Mouse (Mus musculus) CD8-positive naive resting alpha-beta T cell, adult 2 months (primary cell): ENCODE measurements at regions not wholly inside any gene's neighbourhood (a gene's known extent, or its start where the extent isn't known, plus 50 kb on each side); places are given as distances from the start of the nearest gene placed in this dataset.
"Not testable (repeated sequence)": the region's sequence is repeated elsewhere in the genome, so short reads cannot be mapped to it uniquely, and the experiment has no call there.

Experiments
- DNase-seq, 2 experiments: peaks; one replicate each; pipeline ENCODE4 v3.0.0; 2022; ENCODE audit warnings: low read depth in 2 of 2, low spot score in 2 of 2

DNA sequence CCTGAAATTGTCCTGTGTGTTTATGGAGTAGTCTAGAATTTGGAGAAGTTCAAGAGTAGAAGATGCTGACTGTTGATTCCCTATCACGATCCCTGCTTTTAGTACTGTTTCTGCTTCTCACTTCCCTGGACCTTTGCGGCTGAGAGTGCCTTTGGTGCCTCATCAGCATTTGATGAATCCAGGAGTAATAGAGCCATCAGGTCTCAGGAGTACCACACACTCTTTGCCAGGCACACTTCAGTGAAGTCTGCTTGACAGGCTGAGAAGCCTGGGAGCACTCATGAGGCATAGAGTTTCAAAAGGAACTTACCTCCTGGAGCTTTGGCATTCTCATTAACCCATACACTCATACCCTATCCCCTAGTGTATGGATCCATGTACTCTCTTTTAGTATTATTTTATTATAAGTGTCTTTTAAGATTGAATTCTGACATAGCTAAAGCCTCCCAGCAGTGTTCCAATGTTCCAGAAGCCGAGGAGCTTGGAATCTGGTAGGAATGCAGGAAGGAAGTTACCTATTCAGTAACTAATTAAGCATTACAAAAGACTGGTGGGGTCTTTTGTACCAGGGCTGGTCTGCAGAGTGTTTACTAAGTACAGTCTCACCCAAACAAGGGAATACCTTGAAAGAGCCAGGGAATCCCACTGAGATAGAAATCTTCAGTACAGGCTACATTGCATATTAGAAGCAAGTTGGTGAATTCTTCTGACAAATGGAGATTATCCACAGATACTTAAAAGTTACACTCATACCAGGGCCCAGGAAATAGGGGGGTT lies 139.7 kb downstream of the Tex13c3 start:
- not testable (repeated sequence) for DNase-seq

DNA sequence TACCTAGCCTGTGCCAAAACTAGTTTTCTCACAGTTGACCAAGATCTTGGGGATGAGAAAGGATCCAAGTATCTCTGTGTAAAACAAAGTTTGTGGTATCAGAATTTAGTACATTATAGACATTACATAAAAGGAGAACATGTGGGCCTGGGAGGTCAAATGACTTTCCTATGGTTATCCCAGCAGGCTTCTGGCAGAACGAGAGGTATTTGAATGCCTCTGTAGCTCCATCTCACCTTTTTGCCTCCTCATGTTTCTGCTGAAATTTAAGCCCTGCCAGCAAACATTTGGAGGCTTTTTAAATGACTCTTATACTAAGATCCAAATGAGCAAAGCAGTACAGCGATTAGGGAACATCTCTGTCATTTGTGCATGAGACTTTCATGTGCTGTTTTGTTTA lies 167.8 kb downstream of the Tex13c3 start:
- no peak for DNase-seq

DNA sequence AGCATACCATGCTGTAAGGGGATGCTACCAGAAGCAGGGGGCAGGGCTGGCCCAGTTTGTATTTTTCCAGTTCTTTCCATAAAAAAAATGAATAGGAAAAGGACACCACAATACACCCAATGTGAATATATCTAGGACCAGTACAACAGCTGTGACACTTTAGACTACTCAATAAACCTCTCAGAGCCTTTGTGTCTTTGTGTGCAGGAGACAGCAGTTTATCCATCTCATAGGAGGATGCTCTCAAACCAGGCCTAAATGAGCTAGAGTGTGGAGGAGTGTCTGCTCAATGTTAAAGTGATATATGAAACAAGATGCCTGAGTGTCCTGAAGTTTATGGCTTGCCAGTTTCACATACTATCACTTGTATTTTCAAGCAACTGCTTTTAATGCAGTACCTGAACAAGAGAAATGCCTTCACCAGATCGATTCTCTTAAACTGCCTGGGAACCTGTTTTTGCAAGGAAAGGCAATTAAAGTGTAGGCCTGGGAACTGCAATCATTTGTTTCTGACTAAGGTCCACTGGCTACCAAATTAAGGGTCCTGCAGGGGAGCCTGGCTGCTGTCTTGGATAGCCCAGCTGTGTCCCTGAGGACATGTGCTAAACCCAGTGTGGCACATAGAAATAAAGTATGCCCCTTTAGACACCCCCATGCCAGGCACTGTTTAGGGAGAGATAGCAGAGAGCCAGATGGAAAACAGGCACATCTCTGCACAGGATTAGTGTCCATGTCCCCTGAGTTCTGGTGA lies 169.1 kb downstream of the Tex13c3 start:
- DNase-seq: no peak

DNA sequence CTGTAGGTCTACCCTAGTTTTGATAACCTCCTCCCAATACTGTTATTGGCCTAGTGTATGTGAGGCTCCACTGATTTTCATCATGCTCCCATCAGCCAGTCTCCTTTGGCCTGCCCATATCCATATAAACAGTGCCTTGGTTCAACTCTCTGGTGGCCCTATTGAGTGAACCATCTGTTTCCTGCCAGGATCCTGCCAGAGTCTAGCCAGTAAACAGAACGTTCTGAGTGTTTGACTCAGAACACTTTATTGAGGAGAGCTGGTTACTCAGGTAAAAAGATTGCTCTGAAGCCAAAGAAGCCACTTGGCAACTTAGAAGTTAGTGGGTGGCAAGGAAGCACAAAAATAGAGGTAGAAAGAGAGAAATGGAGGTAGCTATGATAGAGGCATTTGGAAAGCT lies 169.7 kb downstream of the Tex13c3 start:
- DNase-seq: no peak

DNA sequence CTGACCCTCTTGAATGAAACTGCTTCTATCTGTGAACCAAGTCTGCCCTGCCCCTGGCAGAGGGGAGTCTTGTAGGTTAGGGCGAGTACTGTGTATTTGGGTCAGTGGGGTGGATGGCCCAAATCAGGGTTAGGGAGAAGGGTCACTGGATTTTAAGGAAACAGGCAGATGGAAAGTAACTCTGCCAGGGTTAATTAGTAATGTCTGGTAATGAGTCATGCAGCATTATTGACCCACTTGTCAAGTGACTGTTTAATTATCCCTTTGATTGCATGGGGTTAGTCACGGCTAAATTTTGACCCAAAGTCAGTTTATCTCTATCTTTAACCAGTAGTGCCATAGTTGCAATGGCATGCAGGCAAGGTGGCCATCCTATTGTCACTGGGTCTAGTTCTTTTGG lies 192.9 kb downstream of the Tex13c3 start:
- no peak for DNase-seq

DNA sequence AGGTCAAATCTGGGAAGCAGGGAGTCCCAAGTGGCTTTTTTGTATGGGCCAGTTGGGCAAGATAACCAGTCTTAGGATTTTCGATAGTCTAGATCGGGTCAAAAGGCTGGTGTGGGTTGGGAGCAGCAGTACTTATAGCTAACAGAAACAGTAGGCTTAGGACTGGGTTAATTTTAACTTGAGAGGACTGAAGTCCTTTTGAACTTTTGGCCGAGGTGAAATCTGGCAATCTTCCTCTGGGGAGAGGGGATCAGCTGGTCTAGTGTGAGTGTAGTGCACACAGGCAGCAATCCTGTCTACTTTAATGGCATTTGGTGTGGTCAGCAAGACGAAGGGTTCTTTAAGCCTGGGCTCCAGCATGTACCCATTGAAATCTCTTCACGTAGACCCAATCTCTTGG lies 194.7 kb downstream of the Tex13c3 start:
- no peak for DNase-seq

DNA sequence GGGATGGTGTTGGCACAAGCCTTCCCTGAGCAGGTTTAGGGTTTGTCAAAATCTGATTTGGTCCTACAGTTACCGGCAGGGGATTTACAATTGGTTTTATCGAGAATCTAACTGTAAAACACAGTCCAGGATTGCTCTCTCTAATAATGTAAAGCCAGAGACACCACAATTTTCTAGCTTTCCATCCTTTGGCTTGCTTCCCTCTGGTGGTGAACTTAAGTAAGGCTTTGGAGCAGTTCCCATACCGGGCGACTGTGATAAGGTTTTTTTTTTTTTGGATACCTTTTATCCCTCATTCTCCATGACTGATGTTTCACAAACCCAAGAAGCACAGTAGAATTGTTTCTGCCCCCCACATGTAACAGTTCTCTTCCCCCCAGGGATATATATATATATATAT lies 195.3 kb downstream of the Tex13c3 start:
- DNase-seq: no peak

DNA sequence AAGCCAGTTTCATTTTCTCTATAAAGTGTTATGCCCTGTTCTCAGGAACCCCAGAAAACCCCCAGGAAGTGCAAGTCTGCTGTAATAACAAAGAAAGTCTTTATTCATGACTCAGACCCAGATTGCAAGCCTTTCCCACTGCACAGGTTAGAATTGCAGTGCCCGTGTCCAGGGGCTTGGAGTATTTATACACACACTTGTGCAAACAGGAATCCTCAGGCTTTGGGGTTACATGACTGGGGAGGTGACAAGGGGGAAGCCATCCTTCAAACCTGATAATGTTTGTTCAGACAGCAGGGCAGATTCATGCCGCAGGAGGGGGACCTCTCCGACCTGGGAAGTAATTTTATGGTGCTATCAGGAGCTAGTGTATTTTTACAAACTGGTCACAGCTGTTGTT lies 198.0 kb downstream of the Tex13c3 start:
- DNase-seq: no peak

DNA sequence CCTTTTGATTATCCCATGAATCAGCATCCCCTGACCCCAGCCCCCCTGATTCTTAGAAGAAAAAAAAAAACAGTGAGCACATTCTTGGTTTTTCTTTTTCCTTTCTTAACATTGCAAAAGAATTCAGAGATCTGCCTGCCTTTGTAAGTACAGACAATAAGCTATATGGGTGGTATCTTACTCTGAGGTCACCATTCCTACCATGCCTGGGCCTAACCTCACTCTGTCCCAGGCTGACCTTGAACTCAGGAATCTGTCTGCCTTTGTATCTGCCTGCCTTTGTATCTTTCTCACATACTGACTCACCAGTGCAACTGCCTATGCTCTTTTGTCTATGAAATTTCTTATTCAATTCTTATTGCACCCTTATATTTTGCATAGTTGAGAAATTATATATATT lies 216.9 kb downstream of the Tex13c3 start:
- no peak for DNase-seq

DNA sequence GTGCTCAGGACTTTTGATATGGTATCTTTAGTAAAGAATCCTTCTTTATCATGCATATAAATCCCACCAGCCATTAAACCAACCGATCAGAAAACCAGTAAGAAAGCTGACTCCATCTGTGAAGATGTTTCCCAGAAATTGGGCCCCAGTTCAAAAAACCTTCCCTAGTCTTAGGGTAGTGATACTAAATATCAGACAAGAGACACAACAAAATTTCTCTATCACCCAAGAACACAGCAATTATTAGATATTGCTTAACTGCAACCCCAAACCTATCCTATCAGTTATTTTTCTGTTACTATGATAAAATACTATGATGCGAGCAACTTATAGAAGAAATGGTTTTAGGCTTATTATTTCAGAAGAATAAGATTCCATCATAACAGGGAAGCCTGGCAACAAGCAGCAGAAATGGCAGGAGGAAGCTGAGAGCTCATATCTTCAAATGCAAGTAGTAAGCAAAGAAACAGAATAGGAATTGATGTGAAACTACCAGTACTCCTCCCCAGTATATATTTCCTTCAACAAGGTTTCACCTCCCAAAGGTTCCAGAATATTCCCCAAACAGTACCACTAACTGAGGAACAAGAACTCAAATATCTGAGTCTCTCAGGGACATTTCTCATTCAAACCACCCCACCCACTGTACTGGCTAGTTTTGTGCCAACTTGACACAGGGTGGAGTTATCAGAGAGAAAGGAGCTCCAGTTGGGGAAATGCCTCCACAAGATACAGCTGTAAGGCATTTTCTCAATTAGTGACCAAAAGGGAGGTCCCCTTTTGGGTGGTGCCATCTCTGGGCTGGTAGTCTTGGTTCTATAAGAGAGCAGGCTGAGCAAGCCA lies 234.1 kb downstream of the Tex13c3 start:
- DNase-seq: no peak

DNA sequence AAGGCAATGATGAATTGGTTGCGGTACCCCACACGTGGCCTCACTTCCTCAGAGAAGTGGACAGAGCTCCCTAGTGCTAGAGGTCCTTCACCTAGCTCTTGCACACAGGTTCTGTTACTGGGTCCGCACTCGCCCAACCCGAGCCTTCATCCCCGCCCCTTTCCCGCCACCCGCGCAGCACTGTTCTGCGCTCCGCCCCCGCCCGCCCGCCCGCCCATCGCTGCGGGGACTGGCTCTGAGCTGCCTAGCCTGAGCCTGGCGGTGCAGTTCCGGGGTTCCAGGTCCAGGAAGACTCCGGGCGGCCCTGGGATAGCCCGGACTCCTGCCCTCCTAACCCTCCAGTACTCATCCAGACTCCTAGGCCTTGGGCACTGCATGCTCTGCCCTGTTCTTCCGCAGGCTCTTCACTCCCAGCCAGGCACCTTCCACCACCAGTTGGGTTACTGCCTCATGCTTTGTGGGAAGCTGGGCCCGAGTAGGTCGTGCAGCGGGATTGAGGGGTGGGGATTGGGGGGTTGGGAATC lies 243.3 kb downstream of the Tex13c3 start:
- DNase-seq: peak in 1 of 2 experiments; percentile 2

DNA sequence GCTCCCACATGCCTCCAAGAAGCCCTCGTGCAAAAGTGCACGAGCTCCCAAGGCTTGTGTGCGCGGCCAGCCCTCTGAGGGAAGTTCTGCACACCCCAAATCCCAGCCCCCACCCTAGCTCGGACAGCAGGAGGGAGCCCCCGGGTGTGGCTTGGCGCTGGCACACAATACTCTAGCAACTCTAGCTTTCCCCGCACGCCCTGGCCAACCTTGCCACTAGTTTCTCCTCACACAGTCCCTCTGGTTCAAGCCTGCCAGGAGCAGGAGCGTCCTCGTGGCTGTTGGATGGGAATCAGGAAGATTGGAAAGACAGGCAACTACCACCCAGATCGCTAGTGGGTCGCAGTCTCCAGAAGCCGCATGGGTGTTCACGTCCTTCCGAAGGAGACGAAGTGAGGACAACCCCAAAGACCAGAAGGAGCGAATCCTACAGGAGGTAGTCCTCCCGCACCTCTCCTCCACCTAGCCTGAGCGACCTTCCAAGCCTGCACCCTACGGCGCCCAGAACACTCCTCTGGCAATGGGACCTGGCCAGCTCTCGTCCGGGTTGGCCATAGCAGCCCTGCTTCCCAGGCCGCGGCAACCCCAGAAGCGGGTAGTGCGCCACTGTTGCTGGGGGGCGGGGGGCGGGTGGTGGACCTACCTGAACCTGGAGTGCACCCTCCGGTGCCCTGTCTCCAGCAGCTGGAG lies 243.9 kb downstream of the Tex13c3 start:
- DNase-seq: no peak

DNA sequence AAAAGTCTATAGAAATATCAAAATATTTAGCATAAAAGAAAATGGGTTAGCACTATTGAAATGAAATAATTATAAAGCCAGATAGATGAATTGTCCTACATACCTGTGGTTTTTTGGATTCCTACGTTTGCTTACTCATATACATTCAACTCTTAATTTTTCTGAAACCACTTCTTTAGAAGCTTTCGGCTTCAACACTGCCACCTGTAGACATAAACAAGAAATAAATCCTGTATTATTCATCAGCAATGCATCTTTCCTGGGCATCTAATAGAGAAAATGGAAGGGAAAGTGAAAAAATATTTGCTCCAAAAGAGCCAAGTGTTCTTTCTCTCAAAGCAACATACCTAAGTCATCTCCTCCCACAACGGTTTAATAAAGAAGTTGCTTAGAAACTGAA lies 245.7 kb downstream of the Tex13c3 start:
- DNase-seq: no peak

DNA sequence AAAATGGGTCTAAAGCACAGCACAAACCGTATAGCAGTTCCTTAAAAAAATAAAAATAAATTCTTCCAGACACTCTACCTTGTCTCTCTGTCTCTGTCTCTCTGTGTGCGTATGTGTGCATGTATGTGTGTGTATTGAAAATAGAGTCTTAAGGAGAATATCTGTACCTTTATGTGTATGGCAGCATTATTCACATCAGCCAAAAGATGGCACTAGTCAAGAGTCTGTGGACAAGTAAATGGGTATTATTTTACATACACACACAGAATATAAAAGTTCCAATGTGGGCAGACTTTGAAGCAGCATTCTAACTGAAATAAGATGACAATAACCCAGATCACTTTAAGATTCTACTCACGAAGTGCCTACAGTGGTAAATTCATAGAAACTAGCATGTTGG lies 249.3 kb downstream of the Tex13c3 start:
- DNase-seq: no peak

DNA sequence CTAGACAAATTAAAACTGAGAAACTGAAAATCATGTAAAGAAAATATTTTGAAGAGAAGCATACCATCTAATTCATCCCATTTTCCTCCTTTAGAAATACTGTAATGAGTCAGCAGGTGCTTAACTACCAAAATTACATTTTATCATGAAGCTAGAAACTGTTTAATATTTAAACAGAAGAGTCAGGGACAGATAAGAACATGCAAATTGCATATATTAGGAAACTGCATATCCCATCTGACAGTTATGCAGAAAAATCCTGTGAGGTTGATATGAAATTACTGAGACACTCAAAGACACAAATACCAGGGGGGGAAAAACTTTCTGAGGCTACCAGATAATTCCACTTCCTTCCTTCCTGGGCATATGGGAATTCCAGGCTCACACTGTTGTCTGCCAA lies 257.8 kb downstream of the Tex13c3 start:
- DNase-seq: no peak

DNA sequence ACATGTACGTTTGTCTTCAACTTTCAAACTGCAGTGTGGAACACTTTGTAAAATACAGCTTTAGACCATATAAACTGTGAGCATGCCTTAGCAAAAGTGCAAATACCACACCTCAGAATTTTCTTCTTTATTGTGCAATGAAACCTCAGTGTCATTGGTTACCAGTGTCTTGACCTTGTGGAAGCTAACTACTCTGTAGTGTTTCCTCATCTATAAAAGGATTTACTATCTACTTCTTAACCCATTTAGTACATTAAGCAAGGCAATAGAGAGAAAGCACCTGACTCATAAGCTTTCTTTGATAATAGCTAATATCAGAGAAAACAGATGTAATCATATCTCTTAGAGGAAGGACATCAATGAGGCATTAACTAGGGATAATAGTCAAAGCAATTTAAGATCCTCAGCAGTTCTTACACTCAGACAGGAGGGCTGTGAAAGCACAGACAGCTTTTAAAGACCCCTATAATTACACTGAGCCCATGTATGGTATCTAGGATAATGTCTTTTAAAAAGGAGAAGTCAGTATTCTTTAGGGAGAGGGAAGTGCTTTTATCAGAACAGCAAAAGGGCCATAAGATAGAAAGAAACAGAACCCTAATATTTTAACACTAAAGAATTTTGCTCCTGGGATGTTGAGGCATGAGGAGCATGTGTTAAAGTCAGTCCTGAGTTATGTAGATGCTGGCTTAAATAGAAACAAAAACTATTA lies 260.2 kb downstream of the Tex13c3 start:
- no peak for DNase-seq

DNA sequence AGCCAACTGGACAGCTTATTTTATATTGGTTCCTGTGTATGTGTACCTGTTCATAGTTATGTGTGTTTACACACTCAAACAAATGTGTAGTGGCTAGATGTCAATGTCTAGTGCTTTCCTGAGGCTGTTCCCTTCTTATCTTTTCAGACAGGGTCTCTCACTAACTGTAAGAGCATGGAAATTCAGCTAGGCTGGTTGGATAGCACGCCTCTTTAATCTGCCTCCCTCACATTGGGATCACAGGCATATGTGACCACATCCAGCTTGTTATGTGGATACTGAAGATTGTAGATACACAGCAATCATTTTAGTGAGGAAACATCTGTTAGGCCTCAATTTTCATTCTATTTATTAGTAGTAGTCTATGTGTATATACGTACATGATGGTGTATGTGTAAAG lies 261.4 kb downstream of the Tex13c3 start:
- no peak for DNase-seq

DNA sequence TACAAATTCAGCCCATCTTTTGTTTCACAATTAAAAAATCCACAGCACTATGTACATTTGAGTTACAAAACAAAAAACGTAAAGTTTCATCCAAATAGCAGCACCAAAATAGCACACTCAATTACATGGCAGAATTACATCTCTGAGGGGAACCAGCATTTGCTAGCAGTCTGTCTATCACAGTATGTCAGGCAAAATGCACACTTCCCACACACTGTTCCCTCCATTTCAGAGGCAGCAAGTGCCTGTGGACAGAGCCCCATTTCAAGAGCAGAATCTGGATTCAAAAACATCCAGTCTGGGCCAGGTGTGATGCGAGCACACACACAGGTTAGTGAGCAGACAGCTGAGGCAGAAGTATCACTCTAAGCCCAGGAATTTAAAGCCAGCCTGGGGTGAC lies 261.8 kb downstream of the Tex13c3 start:
- no peak for DNase-seq

DNA sequence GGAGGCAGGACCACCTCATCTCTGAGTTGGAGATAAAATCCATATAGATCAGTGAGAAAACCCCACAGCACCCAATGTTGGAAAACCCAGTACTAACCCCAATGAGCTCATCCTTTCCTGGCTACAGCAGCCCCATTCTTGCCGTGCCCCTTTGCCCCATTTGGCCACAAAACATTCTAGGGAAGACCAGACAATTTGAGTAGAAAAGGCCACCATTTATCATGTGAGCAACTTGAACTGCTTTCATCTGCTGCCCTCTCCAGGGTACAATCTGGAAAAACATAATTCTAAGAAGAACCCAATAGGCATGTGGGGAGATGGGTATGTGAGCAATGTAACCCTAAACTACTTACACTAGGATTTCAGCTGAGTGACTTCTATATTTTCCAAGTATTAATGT lies 274.7 kb downstream of the Tex13c3 start:
- no peak for DNase-seq

DNA sequence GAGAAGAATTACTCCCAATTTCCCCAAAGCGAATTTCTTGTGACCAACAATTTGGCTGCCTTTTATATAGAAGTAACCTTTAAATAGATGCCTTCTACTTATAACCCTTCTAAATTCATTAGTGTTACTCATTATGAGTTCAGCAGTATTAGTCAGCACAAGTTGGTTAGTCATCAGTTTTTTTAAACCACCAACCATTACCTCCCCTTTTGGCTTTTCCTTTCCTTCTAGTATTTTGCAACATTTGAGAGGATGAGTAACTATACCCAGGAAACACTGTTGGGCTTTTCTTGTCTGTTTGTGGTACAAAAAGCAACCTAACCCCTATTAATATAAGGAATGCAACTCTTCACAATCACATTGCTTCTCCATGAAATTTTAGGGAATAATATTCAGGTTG lies 278.6 kb downstream of the Tex13c3 start:
- DNase-seq: no peak
